7 mouse cellular contexts compared by ENCODE assay signal in the genomic region with DNA sequence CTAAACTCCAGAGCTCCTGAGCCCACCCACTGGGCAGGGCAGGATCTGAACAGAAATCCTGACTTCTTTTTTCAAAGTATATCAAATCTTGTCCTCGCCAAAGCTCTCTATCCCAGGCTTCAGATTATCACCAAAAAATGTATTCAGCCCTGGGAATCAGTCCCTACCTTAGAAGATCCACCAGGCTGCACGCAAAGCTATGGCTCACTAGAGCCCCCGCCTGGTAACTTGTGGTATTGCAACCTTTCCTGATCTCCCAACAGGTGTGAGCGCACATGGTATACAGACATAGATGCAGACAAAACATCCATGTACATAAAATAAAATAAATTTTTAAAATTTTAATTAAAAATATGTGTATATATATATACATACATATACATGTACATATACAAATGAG. TPM values are rescaled to one million over a fixed set of nuclear protein-coding genes. Genes with fewer than 3 reads are reported as not detected.
DNase-seq lines count a peak whose midpoint lies in the region; ATAC-seq and TF ChIP-seq lines count a peak whose summit lies in the region.

No protein-coding gene starts in this region.

- in situ Hi-C loops in ES-E14 (cut with MboI; ENCODE audit: low sequenced_read_pairs in 2 of 2, unreplicated experiment in 2 of 2): no loop called here

- ATAC-seq in megakaryocyte-erythroid progenitor cell, adult 5-6 weeks (replicated peaks; ENCODE audit: low FRiP score, low TSS enrichment, poor library complexity, severe bottlenecking): 0 out of 2 replicates have a peak, but pooled peaks have one; percentile 35

- H3K9ac ChIP-seq in ES-E14 (ENCODE audit: insufficient read depth, low read depth, low read length, poor library complexity, severe bottlenecking): no peak overlapping the region

- H3K36me3 ChIP-seq in ES-E14 (ENCODE audit: control insufficient read depth, insufficient read depth, low read length, poor library complexity, severe bottlenecking): no peaks in the 10 kb centered on the region

- DNase-seq in CD4-positive, CD25-positive, alpha-beta regulatory T cell, adult 2 months (ENCODE audit: low read depth, low spot score): peak; percentile 85
- DNase-seq in ES-E14 (ENCODE audit: low read depth, low spot score): peak; percentile 87
- peak; percentile 92 for DNase-seq in cerebellum, adult 8-10 months
- DNase-seq in gastrocnemius, postnatal 14 days: peak; percentile 61
- DNase-seq in layer of hippocampus, postnatal 14 days (ENCODE audit: low spot score in 2 of 2): peak; percentile 77 to 86
- peak; percentile 35 to 62 for DNase-seq in spleen, postnatal 14 days (ENCODE audit: low spot score in 2 of 2)

- peaks cover 0 to 5% of the 10 kb centered on the region in 2 experiments; a peak in 1 of 4 replicates for H3K4me1 ChIP-seq in ES-E14 (ENCODE audit: control insufficient read depth in 2 of 2, insufficient read depth in 2 of 2, low read length in 2 of 2, poor library complexity in 1 of 2)

- no peak overlapping the region for H3K27ac ChIP-seq in ES-E14 (ENCODE audit: insufficient read depth, low read depth, low read length, poor library complexity, severe bottlenecking)

- H3K4me3 ChIP-seq in ES-E14 (ENCODE audit: insufficient read depth in 1 of 2, low read depth in 1 of 2, low read length in 2 of 2, poor library complexity in 1 of 2, severe bottlenecking in 1 of 2): no peak overlapping the region

- intact Hi-C loops in gastrocnemius, postnatal 14 days (cut with DNase I; ENCODE audit: low total_unique reads): no loop called here

- H3K9me3 ChIP-seq in ES-E14 (ENCODE audit: control insufficient read depth, insufficient read depth, low read depth, low read length): no peaks in the 10 kb centered on the region

TF ChIP-seq in ES-E14, 5 proteins besides CTCF, POLR2A, EP300 and RAD21:
- no peak for TF ChIP-seq ZC3H11A (IDR thresholded peaks at IDR 0.05; ENCODE audit: borderline replicate concordance, low read depth, low read length)
- no peak for TF ChIP-seq ZNF384 (IDR thresholded peaks at IDR 0.05; ENCODE audit: low read depth, low read length)
- no peak for TF ChIP-seq CHD2 (IDR thresholded peaks at IDR 0.05; ENCODE audit: low read depth, low read length)
- TF ChIP-seq MAFK (IDR thresholded peaks at IDR 0.05; ENCODE audit: insufficient read depth, low read depth, low read length): no peak
- no peak for TF ChIP-seq HCFC1 (IDR thresholded peaks at IDR 0.05; ENCODE audit: borderline replicate concordance, insufficient read depth, low read length)

RNA-seq across cellular contexts. Expression of a gene that starts 5.9 kb away (rescaled TPM):
- total RNA-seq in ES-E14 (2012; rRNA removed): 5.7 and 6.7 TPM in 2 replicates
- 10 to 100 TPM in 1 of 2 experiments, 1 to 10 TPM in 1; 7.4 to 11.3 TPM for total RNA-seq in gastrocnemius, postnatal 14 days (2021)
- 100 to 1,000 TPM; 115 to 120 TPM for total RNA-seq in layer of hippocampus, postnatal 14 days (2021)
- total RNA-seq in megakaryocyte-erythroid progenitor cell, adult 5-6 weeks (2014; fragmentation: Nextera tagmentation): not detected in 2 replicates
- 1.1 and 1.3 TPM in 2 replicates for total RNA-seq in megakaryocyte-erythroid progenitor cell, adult 5-6 weeks (2017)

RNA-seq across cellular contexts. Expression of a gene that starts 35.5 kb away (rescaled TPM):
- total RNA-seq in ES-E14 (2012; rRNA removed): 0.71 and 1.1 TPM in 2 replicates
- not detected for total RNA-seq in gastrocnemius, postnatal 14 days (2021)
- total RNA-seq in layer of hippocampus, postnatal 14 days (2021): under 1 TPM in 1 of 2 experiments, not detected in 1; 0.31 TPM
- not detected in 2 replicates for total RNA-seq in megakaryocyte-erythroid progenitor cell, adult 5-6 weeks (2014; fragmentation: Nextera tagmentation)
- not detected in 2 replicates for total RNA-seq in megakaryocyte-erythroid progenitor cell, adult 5-6 weeks (2017)

Comparison
In these comparisons a context has a peak if more than half of its experiments do, and no peak if none do; other contexts are left out.
1. RNA of a gene that starts 5.9 kb away (total RNA-seq): 115 to 120 TPM in layer of hippocampus, postnatal 14 days; 7.4 to 11.3 TPM in gastrocnemius, postnatal 14 days, 5.7 to 6.7 TPM in ES-E14 and 1.1 to 1.3 TPM in megakaryocyte-erythroid progenitor cell, adult 5-6 weeks; every median in the first group is over 4 times any median in the second.
2. Peak in every context shown above with its lines, with median percentiles within 50 percentile points of each other: DNase-seq.